Mouse (Mus musculus): ENCODE data around the gene Trim2.

The Trim2 gene

DNA sequence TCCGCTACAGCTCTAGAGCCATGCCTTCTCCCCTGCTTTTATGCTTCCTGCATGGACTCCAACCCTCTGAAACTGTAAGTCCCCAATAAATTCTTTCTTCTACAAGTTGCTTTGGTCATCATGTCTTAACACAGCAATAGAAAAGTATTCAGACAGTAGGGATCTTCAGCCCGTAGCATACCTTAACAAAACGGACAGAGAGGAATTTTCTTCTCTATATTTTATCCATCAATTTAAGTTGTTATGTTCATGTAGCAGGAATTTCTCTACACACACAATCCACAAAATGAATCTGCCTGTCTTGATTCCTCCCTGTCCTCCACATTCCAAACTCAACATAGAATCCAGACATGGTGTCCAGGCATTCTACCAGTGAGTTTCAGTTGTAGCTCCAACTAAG is at the start of gene Trim2:
Gene Trim2 (minus strand): TSS at position 101 of the 400 bp plus-strand sequence.
- no peak for DNase-seq (ENCODE audit: low read depth, low spot score)

DNA sequence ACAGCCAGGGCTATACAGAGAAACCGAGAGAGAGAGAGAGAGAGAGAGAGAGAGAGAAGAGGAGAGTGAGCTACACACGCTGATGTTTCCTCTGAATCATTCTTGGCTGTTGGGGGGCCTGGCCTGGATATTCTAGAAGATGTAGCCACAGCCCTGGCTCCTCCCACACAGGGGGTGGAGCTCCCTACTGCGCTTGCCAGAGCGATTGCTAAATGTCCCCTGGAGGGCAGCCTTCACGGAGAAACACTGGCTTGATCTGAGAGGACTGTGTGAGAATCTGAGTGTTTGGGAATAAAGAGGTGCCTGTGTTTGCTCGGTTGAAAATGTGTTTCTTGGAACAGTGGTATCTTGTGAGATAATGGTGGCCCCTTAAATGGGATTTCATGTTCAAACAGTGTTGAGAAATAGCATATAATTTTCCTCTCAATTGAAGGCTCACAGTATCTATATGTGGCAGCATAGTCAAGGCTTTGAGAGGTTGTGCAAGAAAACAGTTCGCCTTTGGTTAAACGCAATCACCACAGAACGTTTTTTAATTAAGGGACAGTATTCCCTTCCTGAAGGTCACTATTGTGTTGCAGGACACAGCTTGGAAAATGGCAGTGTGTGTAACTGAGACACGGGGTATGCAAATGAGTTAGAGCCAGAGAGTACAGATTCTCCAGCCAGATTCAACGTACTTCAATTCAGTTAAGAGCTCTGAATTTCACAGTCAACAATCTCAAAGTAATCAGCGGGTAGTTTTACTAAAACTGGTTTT is 49.4 kb upstream of the Trim2 start:
- DNase-seq (ENCODE audit: low read depth, low spot score), result no peak

DNA sequence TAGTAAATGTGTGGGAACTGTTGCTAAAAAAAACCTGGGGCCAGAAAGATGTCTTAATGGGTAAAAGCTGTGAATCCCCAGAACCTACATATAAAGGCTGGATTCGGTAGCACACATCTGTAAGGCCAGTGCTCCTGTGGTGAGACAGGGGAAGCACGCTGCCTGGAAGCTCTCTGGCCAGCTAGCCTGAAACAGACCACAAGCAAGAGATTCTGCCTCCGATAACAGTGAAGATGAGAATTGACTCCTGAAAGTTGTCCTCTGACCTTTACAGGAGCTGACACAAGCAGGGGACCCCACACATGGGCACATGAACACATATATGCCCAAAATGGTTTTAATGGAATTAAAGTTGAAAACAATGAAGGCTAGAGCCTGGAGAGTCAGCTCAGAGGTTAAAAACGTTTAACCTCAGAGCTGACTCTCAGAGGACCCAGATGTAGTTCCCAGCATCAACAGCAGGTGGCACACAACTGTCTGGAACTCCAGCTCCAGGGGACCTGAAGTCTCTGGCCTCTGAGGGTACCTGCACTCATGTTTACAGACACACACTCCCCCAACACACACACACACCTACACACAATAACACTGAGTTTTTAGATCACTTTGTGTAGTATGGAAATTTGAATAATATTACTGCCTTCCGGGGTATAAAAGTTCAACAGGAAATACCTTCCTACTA is 45.8 kb upstream of the Trim2 start:
- DNase-seq (ENCODE audit: low read depth, low spot score), result peak; percentile 38

DNA sequence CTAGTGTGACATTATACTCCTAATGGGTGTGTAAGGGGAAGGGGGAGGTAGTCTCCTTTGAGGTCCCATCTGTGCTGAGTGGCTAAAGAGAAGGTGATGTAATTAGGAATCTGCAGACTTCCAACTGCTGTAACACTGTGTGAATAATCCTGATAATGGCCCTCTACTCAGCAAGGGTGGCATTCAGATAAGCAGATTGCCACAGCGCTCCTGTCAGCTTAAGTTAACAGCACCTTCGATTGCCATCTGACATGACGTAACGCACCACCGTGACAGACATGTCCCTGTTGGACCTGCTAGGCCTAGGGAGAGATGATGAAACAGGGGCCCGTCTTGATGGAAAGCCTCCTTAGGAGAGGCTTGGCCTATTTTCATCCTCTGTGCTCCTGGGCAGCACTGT is 43.6 kb upstream of the Trim2 start:
- DNase-seq (ENCODE audit: low read depth, low spot score), result no peak

DNA sequence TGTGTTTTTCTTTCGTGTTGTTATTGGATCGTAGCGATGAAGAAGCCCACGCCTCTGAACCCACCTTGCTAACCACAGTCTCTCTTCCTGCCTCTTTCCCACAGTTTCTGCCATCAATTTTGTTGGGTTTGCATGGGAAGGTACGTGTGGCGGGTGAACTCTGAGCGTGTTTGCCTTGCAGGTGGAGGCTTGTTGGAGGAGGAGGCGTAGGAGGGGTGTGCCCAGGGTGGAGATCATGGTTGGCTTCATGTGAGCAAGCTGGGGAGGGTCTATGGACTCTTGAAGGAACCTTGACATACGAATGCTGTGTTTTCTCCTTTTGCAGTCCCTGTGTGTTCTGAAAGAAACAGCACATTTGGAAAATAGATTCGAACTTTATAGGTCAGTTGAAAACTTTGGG is 43.1 kb upstream of the Trim2 start:
- no peak for DNase-seq (ENCODE audit: low read depth, low spot score)

DNA sequence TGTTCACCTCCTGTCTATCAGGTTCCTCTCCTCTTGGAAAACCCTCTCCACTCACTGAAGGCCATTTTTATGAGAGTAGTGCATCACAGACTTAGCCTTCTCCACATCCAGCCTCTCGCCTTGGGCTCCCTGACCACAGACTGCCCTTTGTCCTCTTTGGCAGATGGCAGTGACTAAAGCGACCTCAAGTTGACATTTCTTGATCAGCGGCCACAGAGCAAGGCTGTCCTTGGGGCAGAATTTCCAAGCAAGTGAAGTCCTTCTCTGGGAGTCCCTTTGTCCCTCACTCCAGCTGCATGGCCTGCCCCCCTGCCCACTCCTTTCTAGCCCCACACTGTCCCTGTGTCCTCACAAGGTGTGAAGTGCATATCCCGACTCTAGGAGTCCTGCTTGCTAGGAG is 40.7 kb upstream of the Trim2 start:
- no peak for DNase-seq (ENCODE audit: low read depth, low spot score)

DNA sequence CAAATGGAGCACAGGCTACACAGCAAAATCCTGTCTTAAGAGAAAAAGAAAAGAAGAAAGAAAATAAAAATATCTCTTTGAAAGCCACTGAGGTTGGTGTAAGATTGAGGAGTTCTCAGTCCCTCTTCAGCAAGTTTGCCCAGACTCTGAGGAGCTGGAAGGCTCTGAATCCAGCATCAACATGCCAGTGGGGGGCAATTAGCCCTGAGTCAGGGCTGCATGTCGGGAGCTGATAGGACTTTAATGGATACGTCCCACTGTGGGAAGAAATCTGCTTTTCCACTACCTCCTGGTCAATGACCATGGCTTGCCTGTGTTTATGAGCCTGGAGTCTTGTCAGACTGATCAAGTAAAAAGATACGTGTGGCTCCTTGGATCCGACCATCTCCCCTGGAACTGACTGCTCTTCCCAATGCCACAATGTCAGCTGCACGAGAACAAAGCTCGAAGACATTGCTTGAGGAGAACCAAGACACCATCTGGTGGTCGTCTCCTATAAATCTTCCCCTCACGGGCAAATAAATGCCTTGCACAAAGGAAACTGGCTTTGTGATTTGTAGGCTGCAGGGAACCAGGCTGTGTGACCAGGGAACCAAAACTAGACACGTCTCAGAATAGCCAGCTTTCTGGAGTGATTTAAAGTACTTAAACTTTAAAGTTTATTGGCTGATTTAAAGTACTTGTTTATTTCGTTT is 39.9 kb upstream of the Trim2 start:
- DNase-seq (ENCODE audit: low read depth, low spot score), result no peak

DNA sequence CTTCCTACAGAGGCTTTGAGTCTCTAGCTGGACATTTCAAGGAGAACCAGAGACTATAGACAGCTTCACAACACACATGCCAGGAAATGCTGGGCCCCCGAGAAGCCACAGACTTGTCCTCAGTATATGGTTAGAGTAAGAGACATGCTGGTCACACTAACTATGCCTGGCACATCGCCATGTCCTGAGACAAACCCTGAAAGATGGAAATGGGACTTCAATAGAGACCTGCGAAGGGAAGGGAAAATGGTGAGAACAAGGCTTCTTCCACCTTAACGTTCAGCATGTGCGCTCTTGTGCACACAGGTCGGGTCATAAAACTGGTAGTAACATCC is 38.9 kb upstream of the Trim2 start:
- DNase-seq (ENCODE audit: low read depth, low spot score), result no peak

DNA sequence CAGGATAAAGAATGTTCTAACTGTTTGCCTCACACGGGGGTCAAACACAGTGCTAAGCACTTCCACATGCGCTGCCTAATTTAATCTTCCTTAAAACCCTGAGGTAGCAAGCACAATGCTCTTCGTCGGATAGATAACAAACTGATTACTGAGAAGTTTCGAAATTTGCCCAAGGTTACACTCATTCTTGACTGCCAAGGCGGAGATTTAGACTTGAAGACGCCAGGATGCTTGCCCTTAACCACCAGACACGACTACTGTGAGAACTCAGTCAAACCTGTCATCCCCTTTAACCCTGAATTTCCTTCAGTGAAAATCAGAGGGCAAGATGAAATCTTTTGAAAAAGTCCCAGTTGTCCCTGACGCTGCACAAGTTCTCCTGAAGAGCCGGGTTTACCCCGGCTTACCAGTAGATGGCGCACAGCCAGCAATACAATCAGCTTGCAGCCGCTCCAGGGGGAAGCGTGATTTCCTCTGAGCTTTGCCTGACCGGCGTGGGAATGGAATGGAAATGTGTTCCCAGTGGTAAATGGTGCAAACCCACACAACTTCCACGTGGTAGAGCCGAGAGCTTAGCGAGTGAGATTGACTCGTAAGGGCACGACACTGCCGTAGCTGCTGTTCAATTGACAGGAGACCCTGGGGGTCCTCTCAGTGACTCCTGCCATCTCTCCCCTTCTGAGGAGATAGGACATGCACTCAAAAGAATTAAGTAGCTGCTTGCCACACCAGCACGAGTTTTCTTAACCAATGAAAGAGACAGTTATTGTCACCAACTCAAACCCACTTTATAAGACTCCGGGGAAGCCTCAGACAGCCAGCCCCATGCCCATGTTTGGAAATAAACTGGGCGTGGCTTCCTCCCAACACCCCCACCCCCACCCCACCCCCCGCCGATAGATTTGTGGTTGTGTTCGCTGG is 38.3 kb upstream of the Trim2 start:
- peak; percentile 50 for DNase-seq (ENCODE audit: low read depth, low spot score)

DNA sequence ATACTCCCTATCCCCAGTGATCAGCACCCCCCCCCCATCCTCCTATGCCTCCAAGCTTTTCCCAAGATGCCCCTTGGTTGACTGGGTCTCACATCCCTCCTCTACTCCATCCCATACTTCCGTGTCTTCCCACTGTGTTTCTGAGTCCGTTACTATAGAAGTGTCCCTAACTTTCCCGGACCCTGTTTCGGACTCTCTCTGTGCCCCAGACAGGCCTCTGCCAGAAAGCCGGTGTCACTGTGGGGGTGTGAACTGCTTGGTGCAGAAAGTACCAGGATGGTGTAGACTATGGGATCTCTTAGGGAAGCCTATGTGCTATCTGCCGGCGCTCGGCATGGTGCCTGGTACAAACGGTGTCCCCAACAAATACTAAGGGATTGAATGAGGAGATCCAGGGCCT is 36.4 kb upstream of the Trim2 start:
- DNase-seq (ENCODE audit: low read depth, low spot score), result no peak

DNA sequence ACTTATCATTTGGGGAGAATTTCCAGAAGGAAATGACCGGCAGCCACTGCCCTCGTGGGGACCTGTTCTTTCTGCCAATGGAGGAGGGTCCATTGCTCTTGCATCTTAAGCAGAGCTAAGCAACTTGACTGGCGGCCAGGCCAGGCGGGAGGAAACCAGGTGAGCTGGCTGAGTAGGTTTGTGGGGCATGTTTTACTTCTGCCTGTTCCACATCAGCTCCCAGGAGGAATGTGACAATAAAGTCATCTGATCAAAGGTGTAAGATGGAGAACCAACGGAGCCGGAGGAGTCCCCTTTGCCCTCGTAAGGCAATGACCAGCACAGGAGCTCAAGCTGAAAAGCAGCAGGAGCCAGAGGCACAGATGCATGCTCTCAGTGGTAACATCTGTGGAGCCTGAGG is 35.1 kb upstream of the Trim2 start:
- no peak for DNase-seq (ENCODE audit: low read depth, low spot score)

DNA sequence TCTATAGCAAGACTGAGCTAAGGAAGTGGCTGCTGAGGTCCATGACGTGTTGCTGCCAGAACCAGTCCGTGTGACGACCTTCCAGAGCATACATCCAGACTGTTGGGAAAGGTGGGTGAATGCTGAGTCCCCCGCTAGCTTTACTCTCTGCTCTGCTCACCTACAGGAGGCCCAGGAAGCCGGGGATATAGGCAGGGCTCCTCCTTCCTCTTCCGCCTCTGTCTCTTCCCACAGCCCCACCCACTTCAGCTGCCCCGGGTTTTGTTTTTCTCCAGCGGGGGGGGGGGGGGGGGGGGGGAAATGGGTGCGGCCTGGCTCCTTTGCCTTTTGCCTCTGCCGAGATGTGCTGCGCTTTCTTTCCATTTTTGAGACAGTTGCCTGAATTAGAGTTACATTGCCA is 30.9 kb upstream of the Trim2 start:
- no peak for DNase-seq (ENCODE audit: low read depth, low spot score)

DNA sequence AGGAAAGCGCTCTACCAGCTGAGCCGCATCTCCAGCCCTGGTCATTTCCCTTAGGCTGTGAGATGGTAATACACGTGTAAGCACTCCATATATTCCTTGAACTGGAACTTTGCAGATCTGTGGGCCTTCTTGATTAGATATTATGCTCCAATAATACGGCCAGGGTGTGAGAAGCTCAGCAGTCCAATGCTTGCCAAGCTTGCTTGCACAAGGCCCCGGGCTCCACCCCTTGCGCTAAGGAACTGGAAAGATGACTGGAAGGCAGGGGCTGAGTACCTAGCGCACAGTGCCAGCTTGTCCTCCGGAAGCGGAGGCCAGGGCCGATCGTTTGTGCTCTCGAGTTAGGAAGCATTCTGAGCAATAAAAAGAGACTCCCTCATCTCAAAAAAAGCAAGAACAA is 29.7 kb upstream of the Trim2 start:
- DNase-seq (ENCODE audit: low read depth, low spot score), result no peak

DNA sequence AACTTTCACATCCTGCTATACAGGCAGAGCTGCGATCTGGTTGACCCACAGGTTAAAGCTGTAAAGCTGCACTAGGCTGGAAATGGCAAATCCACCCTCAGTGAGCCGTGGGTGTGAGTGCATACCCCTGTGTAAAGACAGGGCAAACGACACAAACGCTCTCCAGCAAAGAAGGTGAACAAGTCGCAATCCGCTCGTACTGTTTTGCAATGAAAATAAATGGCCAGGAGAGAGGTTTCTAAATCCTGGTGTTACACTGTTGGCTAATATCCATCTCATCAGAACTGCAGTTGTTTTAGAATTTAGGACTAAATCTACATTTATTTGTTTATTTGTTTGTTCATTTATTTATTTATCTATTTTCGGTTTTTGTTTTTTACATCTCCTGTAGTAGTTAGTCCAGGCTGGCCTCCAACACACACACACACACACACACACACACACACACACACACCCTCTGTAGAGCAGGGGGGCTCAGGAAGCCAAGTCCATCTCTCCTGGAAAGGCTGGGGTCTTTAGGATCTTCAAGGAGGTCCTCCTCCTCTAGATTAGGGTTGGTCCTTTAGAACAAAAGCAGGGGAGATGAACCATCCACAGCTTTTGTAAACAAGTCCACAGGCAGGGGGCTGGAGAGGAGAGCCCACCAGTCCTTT is 28.9 kb upstream of the Trim2 start:
- DNase-seq (ENCODE audit: low read depth, low spot score), result no peak

DNA sequence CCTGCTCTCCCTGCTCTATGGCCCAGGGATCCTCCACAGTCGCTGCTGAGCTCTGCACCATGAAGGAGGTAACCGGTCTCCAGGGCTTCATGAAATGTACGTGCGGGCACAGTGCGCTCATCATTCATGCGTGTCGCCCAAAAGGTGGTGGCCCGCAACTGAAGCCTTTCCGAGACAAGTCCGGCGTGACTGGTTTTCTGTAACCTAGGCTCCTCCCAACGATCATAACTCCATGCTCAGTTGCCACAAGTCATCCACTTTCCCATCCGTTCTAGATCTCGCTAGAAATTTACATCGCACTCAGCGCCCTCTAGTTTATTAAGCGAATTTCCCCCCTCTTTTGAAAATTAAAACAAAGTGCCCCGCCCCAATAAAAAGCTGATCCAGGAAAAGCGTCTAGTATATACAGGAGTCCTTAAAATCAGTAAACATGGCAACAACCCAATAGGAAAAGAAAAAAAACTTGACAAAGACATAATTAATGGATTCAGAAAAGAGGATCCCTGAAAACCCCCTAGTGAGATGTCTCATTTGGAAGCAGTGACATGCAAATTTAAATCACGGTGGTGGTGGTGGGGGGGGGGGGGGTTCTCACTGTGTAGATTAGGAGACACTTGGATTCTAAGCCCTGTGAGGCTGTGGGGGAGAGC is 28.2 kb upstream of the Trim2 start:
- DNase-seq (ENCODE audit: low read depth, low spot score), result no peak

DNA sequence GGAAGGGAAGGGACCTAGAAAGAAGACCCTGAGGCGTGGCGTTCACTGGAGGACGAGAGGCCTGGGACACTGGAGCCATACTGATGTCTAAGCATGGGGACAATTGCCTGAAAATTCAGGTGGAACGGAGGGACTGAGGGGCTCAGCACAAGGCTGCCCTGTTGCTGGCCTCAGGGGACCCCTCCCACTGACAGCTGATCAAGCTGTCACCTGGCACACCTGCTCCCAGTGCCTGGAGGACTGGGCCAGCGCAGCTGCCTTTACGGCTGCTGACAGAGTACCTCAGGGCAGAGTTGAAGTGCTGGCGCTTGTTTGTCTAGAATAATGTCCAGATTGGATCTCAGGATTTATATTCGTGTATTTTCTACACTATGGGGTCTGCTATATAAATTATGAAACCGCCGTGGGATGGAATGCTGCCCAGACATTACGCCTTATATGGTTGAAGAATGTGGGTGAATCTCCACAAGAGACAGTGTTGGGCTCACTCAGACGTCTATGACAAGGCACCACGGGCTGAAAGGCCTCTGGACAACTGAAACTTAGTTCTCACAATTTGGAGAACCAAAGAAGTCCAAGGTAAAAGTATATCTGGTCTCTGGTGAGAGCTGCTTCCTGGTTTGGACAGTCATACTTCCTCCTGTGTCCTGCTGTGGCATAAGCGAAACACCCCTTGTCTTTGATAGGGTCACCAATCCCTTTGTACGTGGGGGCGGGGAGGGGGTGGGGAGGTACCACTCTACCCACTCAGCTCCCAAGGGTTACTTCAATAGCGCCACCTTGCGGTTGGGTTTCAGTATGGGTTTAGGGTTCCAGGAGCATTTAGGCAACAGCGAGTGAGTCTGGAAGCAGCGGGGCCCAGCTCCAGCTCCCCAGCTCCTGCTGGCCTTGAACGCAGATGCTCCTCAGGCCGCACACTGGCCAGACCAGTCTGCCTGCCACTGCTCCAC is 27.0 kb upstream of the Trim2 start:
- DNase-seq (ENCODE audit: low read depth, low spot score), result no peak

DNA sequence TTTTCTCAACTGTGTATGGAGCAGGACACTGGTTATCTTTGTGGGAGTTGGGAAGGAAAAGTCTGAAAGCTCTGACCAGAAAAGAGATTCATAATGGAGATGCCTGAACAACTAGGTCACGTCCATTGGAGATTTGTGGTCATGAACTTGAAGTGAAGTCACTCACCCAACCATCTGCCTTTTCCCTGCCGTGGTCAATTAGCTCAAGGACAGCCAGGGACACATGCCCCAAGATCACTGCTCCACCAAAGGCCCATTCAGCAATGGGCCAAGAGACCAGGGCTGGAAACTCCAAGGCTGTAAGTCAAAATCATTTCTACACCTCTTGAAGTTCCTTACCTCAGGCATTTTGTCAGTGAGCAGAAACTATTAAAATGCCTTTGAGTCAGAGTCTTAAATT is 23.5 kb upstream of the Trim2 start:
- no peak for DNase-seq (ENCODE audit: low read depth, low spot score)

DNA sequence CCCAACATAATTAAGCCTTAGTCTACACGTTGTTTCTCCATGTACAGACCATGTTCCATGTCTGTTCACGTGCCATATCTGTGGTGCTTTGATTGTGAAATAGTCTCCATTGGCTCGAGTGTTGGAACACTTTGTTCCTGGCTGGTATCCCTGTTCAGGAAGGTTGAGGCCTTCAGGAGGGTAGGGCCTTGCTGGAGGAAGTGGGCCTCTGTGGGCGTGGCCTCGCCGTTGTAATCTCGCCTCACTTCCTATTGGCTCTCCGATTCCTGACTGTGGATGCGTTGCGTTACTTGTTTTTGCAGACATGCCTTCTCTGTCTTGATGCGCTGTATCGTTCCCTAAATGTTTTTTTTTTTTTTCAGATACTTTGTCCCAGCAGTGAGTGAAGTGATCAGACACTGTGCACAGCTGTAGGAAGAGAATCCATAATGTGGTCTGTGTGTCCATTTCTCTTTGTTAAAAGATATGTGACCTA is 18.3 kb upstream of the Trim2 start:
- DNase-seq (ENCODE audit: low read depth, low spot score), result no peak

DNA sequence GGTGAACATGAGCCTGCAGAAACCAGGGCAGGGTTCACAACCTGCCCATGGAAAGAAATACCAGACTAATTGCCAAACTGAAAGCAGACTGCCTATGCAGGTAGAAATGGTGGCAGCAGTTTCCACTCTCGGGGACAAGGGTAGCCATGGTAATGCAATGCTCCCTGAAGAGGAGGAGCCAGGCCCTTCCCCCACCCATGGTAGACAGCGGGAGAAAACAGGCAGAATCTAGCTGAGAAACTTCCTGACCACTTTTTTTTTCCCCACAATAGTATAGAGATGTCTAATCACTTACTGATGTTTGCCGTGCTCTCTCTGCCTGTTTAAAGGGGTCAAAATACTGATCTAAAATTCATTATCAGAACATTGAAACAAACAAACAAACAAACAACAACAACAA is 17.8 kb upstream of the Trim2 start:
- no peak for DNase-seq (ENCODE audit: low read depth, low spot score)

DNA sequence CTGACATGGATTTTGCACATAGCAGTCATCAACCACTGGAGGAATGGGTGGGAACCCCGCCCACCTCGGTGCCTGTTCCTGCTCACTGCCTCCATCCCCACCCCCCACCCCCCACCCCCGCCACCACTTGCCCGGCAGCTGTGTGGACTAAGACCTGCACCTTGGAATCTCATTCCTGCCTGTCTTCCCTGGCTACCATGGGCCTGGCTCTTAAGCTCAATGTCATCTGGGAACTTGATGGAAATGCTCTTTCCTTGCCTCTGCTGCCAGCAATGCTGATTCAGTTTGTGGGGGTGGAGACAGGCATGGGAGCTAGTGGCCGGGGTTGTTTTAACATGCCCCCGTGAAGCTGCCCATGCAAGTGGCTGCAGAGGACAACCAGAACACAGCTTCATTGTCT is 17.3 kb upstream of the Trim2 start:
- DNase-seq (ENCODE audit: low read depth, low spot score), result no peak
